Mouse (Mus musculus): ENCODE measurements around the gene Gm11027. TPM values are rescaled to one million over a fixed set of nuclear protein-coding genes. Genes with fewer than 3 reads are reported as not detected.

Gene Gm11027
- polyA plus RNA-seq, 1 experiment from 2014 or later: not detected

DNA sequence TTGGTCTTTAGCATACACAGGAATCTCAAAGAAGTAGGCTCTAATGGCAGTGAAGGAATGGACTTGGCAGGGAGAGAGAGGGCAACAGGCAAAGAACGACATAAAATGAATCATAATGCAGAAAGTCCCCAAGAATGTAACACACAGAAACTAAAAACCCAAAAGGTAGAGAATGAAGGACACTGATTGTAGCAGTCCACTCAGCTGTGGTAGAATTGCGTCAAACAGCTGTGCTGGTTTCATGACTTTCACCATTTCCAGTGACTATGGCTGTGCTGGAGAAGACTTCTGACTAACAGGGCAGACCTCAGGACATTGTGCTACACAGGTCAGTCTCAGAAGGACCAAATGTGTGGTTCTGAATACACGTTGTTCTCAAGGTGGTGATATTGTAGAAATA is 32.7 kb downstream of the Gm11027 start:
- Histone ChIP-seq H3K9ac (no peak overlapping the region), H3K27me3 (replicated peaks) (no peaks in the 10 kb centered on the region), H3K4me3 (no peak overlapping the region), H3K4me1 (0 out of 2 replicates have a peak, but pooled peaks cover 8% of the 10 kb centered on the region), H3K27ac (replicated peaks) (no peak overlapping the region), H3K36me3 (no peaks in the 10 kb centered on the region), H3K4me2 (no peak overlapping the region), H3K9me3 (no peaks in the 10 kb centered on the region)
- WGBS: 73% methylated on average over 3 of the region's 3 CpGs
- ATAC-seq (ENCODE audit: extremely low read depth, insufficient number of reproducible peaks, low FRiP score, low TSS enrichment): no peak

DNA sequence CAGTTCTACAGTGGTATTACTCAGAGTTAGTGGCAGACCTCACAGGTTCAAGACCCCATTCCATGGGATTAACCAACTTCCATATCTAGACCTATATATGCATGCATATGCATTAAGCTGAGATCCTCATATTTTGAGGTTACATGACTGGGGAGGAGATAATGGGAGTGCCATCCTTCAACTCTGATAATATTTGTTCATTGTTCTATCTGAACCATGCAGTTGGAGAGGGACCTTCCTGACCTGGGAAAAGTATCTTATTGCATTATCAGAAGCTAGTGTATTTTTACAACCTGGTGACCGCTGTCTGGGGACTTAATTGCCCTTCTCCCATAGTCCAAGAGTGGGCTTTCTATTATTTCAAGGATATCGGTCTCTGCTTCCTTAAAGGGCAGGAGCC is 33.4 kb downstream of the Gm11027 start:
- Histone ChIP-seq H3K4me3 (no peak overlapping the region), H3K9me3 (no peaks in the 10 kb centered on the region), H3K9ac (no peak overlapping the region), H3K27ac (replicated peaks) (no peak overlapping the region), H3K4me1 (0 out of 2 replicates have a peak, but pooled peaks cover 8% of the 10 kb centered on the region), H3K27me3 (replicated peaks) (no peaks in the 10 kb centered on the region), H3K36me3 (no peaks in the 10 kb centered on the region), H3K4me2 (no peak overlapping the region)
- 71% methylated on average over 2 of the region's 2 CpGs for WGBS
- no peak for ATAC-seq (ENCODE audit: extremely low read depth, insufficient number of reproducible peaks, low FRiP score, low TSS enrichment)

DNA sequence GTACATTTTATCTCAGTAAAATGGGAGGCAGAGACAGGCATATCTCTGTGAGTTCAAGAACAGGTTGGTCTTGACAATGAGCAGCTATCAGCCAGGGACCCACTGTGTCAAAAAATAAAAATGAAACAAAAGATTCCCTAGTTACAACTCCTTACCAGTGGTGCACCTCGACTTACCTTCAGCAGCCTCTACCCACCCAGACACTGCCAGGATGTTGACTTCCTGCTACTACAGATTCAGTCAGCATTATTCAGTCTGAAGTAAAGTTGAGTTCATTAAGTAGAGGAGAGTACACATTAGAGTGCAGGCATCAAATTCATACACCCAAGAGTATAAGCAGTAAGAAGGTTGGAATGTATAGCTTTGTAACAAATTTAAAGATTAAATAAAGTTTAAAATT is 38.6 kb downstream of the Gm11027 start:
- no peak overlapping the region for H3K27ac ChIP-seq (replicated peaks)
- ATAC-seq (ENCODE audit: extremely low read depth, insufficient number of reproducible peaks, low FRiP score, low TSS enrichment): no peak
- no peak overlapping the region for H3K9ac ChIP-seq
- no peak overlapping the region for H3K4me2 ChIP-seq
- H3K4me1 ChIP-seq: peaks cover 11% of the 10 kb centered on the region
- H3K9me3 ChIP-seq: no peaks in the 10 kb centered on the region
- no peaks in the 10 kb centered on the region for H3K27me3 ChIP-seq (replicated peaks)
- no peak overlapping the region for H3K4me3 ChIP-seq
- WGBS: 48% methylated on average over 1 of the region's 1 CpGs
- no peaks in the 10 kb centered on the region for H3K36me3 ChIP-seq

DNA sequence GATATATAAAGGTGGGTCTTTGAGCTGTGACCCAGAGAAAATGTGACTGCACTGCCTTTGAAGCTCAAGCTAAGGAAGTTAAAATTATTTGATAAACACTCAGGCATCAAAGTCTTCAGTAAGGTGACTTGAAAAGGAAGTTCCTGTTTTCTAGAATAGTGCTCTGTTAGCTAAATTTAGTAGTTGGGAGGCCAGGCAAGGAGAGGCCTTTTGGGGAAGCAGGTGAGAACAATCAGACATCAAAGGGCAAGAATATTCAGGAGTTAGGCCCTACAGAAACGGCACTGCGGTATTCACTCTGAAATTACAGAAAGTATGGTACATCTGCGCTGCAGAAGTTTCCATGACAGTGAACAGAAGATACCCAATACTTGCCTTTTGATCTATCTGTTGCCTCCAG is 40.3 kb downstream of the Gm11027 start:
- ATAC-seq (ENCODE audit: extremely low read depth, insufficient number of reproducible peaks, low FRiP score, low TSS enrichment): no peak

DNA sequence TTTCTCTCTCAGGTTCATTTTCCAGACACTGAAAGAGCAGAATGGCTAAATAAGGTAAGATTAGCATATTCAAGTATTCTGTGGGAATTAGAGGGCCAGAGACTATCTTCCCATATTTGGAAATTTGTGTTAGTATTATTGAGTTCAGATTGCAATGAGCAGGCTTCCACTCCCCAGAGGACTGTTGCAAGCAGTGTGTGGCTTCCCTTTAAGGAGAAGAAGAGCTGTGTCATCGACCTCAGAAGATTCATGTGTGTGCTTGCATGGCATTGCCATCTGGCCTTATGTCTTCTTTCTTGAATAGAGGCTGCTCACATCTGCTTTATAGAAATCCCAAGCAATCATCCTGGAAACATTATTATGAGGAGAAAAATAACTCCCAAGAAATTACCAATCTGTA is 42.6 kb downstream of the Gm11027 start:
- ATAC-seq (ENCODE audit: extremely low read depth, insufficient number of reproducible peaks, low FRiP score, low TSS enrichment): no peak
- 72% methylated on average over 1 of the region's 1 CpGs for WGBS
- Histone ChIP-seq H3K36me3 (peaks cover 8% of the 10 kb centered on the region; the same call in 1 of the 2 replicates), H3K9me3 (no peaks in the 10 kb centered on the region), H3K4me3 (no peak overlapping the region), H3K27me3 (replicated peaks) (no peaks in the 10 kb centered on the region), H3K9ac (no peak overlapping the region), H3K4me2 (no peak overlapping the region), H3K4me1 (peaks cover 9% of the 10 kb centered on the region), H3K27ac (replicated peaks) (no peak overlapping the region)

More for the DNA sequence above, 40.3 kb downstream of the Gm11027 start:
- H3K27ac ChIP-seq (replicated peaks): no peak overlapping the region
- H3K4me2 ChIP-seq: no peak overlapping the region
- peaks cover 9% of the 10 kb centered on the region for H3K4me1 ChIP-seq
- 75% methylated on average over 3 of the region's 3 CpGs for WGBS
- H3K27me3 ChIP-seq (replicated peaks): no peaks in the 10 kb centered on the region
- no peaks in the 10 kb centered on the region for H3K36me3 ChIP-seq
- H3K9ac ChIP-seq: no peak overlapping the region
- no peaks in the 10 kb centered on the region for H3K9me3 ChIP-seq
- H3K4me3 ChIP-seq: no peak overlapping the region

Small RNA genes within 50 kb of the gene (microRNA-seq; reads per million reads assigned to microRNA genes)
- not detected for gene Gm23190

Other genes with a start within 250 kb of the Gm11027 start
- 26.2 and 27.2 TPM in 2 replicates for gene Zfp386, start 227.7 kb upstream of the Gm11027 start, polyA plus RNA-seq (2015; fragmentation: Nextera tagmentation; extraction: Ambion mirVana)
- gene Vipr2, start 197.7 kb upstream of the Gm11027 start, polyA plus RNA-seq (2015; fragmentation: Nextera tagmentation; extraction: Ambion mirVana): 0.71 and 1.2 TPM in 2 replicates
- gene Wdr60, start 12.4 kb upstream of the Gm11027 start, polyA plus RNA-seq (2015; fragmentation: Nextera tagmentation; extraction: Ambion mirVana): 5.3 and 5.7 TPM in 2 replicates
- 9.9 and 10.4 TPM in 2 replicates for gene Esyt2, start 5.8 kb downstream of the Gm11027 start, polyA plus RNA-seq (2015; fragmentation: Nextera tagmentation; extraction: Ambion mirVana)
- gene Ncapg2, start 130.0 kb downstream of the Gm11027 start, polyA plus RNA-seq (2015; fragmentation: Nextera tagmentation; extraction: Ambion mirVana): 21.2 and 21.9 TPM in 2 replicates
- gene Ptprn2, start 210.3 kb downstream of the Gm11027 start, polyA plus RNA-seq (2015; fragmentation: Nextera tagmentation; extraction: Ambion mirVana): 0.05 and 0.15 TPM in 2 replicates

All from heart, embryonic 13.5 days (tissue).